Mouse (Mus musculus) MEL (cell line): ENCODE results near the gene Rdh8. TPM values are rescaled to one million over a fixed set of nuclear protein-coding genes. Genes with fewer than 3 reads are reported as not detected.
A peak's percentile ranks its signal among the peaks of the same experiment; 100 is the strongest.

Source experiments
- DNase-seq: peaks from one replicate; pipeline ENCODE4 v3.0.0; 2011; ENCODE audit warnings: low read depth, low spot score
- H3K27ac ChIP-seq: 2 replicates; pipeline ENCODE4 v1.5.1; 2012; ENCODE audit warnings: low read depth, mild to moderate bottlenecking, control low read depth, low read length, moderate library complexity; ENCODE audit not compliant: control insufficient read depth
- H3K27me3 ChIP-seq, 2 experiments: fragments of 150-350 bp in 1 of 2; sonication (generic) in 1 of 2; 2 replicates each; pipeline ENCODE4 v1.6.1; 2012; ENCODE audit warnings: low read length in 2 of 2, mild to moderate bottlenecking in 2 of 2, improper control_type of control experiment in 1 of 2, moderate library complexity in 1 of 2; ENCODE audit not compliant: insufficient read depth in 2 of 2, control insufficient read depth in 1 of 2
- H3K36me3 ChIP-seq, 2 experiments: 2 replicates each; pipeline ENCODE4 v1.6.1; 2012 to 2014; ENCODE audit warnings: low read length in 2 of 2, improper control_type of control experiment in 1 of 2, inconsistent platforms in 1 of 2, mild to moderate bottlenecking in 1 of 2; ENCODE audit not compliant: insufficient read depth in 2 of 2, control insufficient read depth in 1 of 2
- H3K4me1 ChIP-seq, 2 experiments: fragments of 150-350 bp in 1 of 2; sonication (generic) in 1 of 2; 2 replicates each; pipeline ENCODE4 v1.6.1; 2012; ENCODE audit warnings: low read length in 2 of 2, improper control_type of control experiment in 1 of 2, mild to moderate bottlenecking in 1 of 2; ENCODE audit not compliant: insufficient read depth in 2 of 2, control insufficient read depth in 1 of 2
- H3K4me3 ChIP-seq, 2 experiments: fragments of 150-350 bp in 1 of 2; sonication (generic) in 1 of 2; 2 replicates each; pipeline ENCODE4 v1.5.1; 2012; ENCODE audit warnings: low read depth in 2 of 2, low read length in 2 of 2, mild to moderate bottlenecking in 2 of 2, moderate library complexity in 2 of 2, control low read depth in 1 of 2, improper control_type of control experiment in 1 of 2; ENCODE audit not compliant: control insufficient read depth in 1 of 2, insufficient read depth in 1 of 2
- H3K79me2 ChIP-seq: 2 replicates; pipeline ENCODE4 v1.6.1; 2012; ENCODE audit warnings: mild to moderate bottlenecking, low read length, moderate library complexity; ENCODE audit not compliant: control insufficient read depth, poor library complexity, insufficient read depth
- H3K9ac ChIP-seq: 2 replicates; pipeline ENCODE4 v1.6.1; 2012; ENCODE audit warnings: low read depth, mild to moderate bottlenecking, control low read depth, low read length, moderate library complexity; ENCODE audit not compliant: control insufficient read depth, poor library complexity, severe bottlenecking
- H3K9me3 ChIP-seq: fragments of 150-350 bp; sonication (generic); replicated peaks from 2 replicates; pipeline ENCODE4 v1.6.1; 2012; ENCODE audit warnings: mild to moderate bottlenecking, low read length, improper control_type of control experiment, moderate library complexity; ENCODE audit not compliant: insufficient read depth
- CHD1 ChIP-seq: IDR thresholded peaks from 2 replicates; pipeline ENCODE4 v1.6.1; 2012; ENCODE audit warnings: low read depth, mild to moderate bottlenecking, inconsistent platforms, low read length, improper control_type of control experiment
- CTCF ChIP-seq, 3 experiments: IDR thresholded peaks in 2 of 3; conservative IDR thresholded peaks in 1 of 3; 2 replicates each; pipeline ENCODE4 v1.5.1; 2011 to 2012; ENCODE audit warnings: low read length in 3 of 3, low read depth in 2 of 3, mild to moderate bottlenecking in 2 of 3, improper control_type of control experiment in 1 of 3, inconsistent platforms in 1 of 3, mixed read lengths in 1 of 3, moderate library complexity in 1 of 3; ENCODE audit not compliant: control insufficient read depth in 1 of 3, insufficient read depth in 1 of 3, poor library complexity in 1 of 3, severe bottlenecking in 1 of 3
- E2F4 ChIP-seq: IDR thresholded peaks from 2 replicates; pipeline ENCODE4 v1.6.1; 2011; ENCODE audit warnings: low read depth, low read length, improper control_type of control experiment, borderline replicate concordance
- ELF1 ChIP-seq: IDR thresholded peaks from 2 replicates; pipeline ENCODE4 v1.6.1; 2014; ENCODE audit warnings: low read depth, mild to moderate bottlenecking, inconsistent platforms, low read length, improper control_type of control experiment, moderate library complexity
- EP300 ChIP-seq, 2 experiments: IDR thresholded peaks; 2 replicates each; pipeline ENCODE4 v1.6.1; 2011; ENCODE audit warnings: improper control_type of control experiment in 2 of 2, low read length in 2 of 2, low read depth in 1 of 2, mild to moderate bottlenecking in 1 of 2
- GABPA ChIP-seq: IDR thresholded peaks from 2 replicates; pipeline ENCODE4 v1.6.1; 2012; ENCODE audit warnings: low read depth, mild to moderate bottlenecking, inconsistent platforms, low read length, improper control_type of control experiment, moderate library complexity
- HCFC1 ChIP-seq: IDR thresholded peaks from 2 replicates; pipeline ENCODE4 v1.6.1; 2012; ENCODE audit warnings: low read depth, mild to moderate bottlenecking, inconsistent platforms, low read length, improper control_type of control experiment, moderate library complexity
- KAT2A ChIP-seq: conservative IDR thresholded peaks from 2 replicates; pipeline ENCODE4 v1.6.1; 2012; ENCODE audit warnings: low read depth, low read length, improper control_type of control experiment, inconsistent platforms
- MAFK ChIP-seq: IDR thresholded peaks from 2 replicates; pipeline ENCODE4 v1.6.1; 2011; ENCODE audit warnings: low read depth, mild to moderate bottlenecking, low read length, improper control_type of control experiment, borderline replicate concordance
- MAX ChIP-seq: IDR thresholded peaks from 2 replicates; pipeline ENCODE4 v1.6.1; 2011; ENCODE audit warnings: low read length, improper control_type of control experiment
- MAZ ChIP-seq: IDR thresholded peaks from 2 replicates; pipeline ENCODE4 v1.6.1; 2012; ENCODE audit warnings: low read depth, mild to moderate bottlenecking, inconsistent platforms, low read length, improper control_type of control experiment
- MEF2A ChIP-seq: IDR thresholded peaks from 2 replicates; pipeline ENCODE4 v1.6.1; 2014; ENCODE audit warnings: low read depth, mild to moderate bottlenecking, inconsistent platforms, low read length, improper control_type of control experiment; ENCODE audit not compliant: poor library complexity, insufficient replicate concordance, severe bottlenecking; ENCODE audit errors: extremely low read depth
- MXI1 ChIP-seq: IDR thresholded peaks from 2 replicates; pipeline ENCODE4 v1.6.1; 2011; ENCODE audit warnings: mild to moderate bottlenecking, low read depth, low read length, improper control_type of control experiment
- POLR2A ChIP-seq, 2 experiments: IDR thresholded peaks; 2 replicates each; pipeline ENCODE4 v1.6.1; 2011 to 2012; ENCODE audit warnings: low read length in 2 of 2, mild to moderate bottlenecking in 2 of 2, control low read depth in 1 of 2, improper control_type of control experiment in 1 of 2, low read depth in 1 of 2, moderate library complexity in 1 of 2; ENCODE audit not compliant: control insufficient read depth in 1 of 2, insufficient read depth in 1 of 2, poor library complexity in 1 of 2
- POLR2AphosphoS2 ChIP-seq: IDR thresholded peaks from 2 replicates; pipeline ENCODE4 v1.6.1; 2011; ENCODE audit warnings: low read length, improper control_type of control experiment
- POLR2AphosphoS5 ChIP-seq: IDR thresholded peaks from 2 replicates; pipeline ENCODE4 v1.6.1; 2012; ENCODE audit warnings: low read depth, borderline replicate concordance, mild to moderate bottlenecking, inconsistent platforms, low read length, moderate library complexity, mixed read lengths
- RAD21 ChIP-seq: IDR thresholded peaks from 2 replicates; pipeline ENCODE4 v1.6.1; 2011; ENCODE audit warnings: mild to moderate bottlenecking, low read depth, low read length, improper control_type of control experiment
- SMC3 ChIP-seq: IDR thresholded peaks from 2 replicates; pipeline ENCODE4 v1.6.1; 2011; ENCODE audit warnings: low read depth, low read length, improper control_type of control experiment
- UBTF ChIP-seq: IDR thresholded peaks from 2 replicates; pipeline ENCODE4 v1.6.1; 2012; ENCODE audit warnings: low read depth, mild to moderate bottlenecking, inconsistent platforms, low read length, improper control_type of control experiment, moderate library complexity, borderline replicate concordance; ENCODE audit not compliant: insufficient read depth
- USF1 ChIP-seq: IDR thresholded peaks from 2 replicates; pipeline ENCODE4 v1.6.1; 2014; ENCODE audit warnings: low read depth, mild to moderate bottlenecking, inconsistent platforms, low read length, improper control_type of control experiment, moderate library complexity
- USF2 ChIP-seq, 2 experiments: IDR thresholded peaks; 2 replicates each; pipeline ENCODE4 v1.6.1; 2011 to 2012; ENCODE audit warnings: improper control_type of control experiment in 2 of 2, low read length in 2 of 2, borderline replicate concordance in 1 of 2, inconsistent platforms in 1 of 2, low read depth in 1 of 2, mild to moderate bottlenecking in 1 of 2; ENCODE audit not compliant: insufficient read depth in 1 of 2
- polyA plus RNA-seq, 2 experiments: library from polyadenylated mRNA; stranded (reverse) in 1 of 2; unstranded in 1 of 2; fragments of >175 nt in 1 of 2; fragments of >200 nt in 1 of 2; gene quantifications; 2 replicates each; pipeline versions ENCODE4 v1.2.1 to v1.2.4; 2012; ENCODE audit warnings: low replicate concordance in 2 of 2, low read depth in 1 of 2; ENCODE audit not compliant: insufficient read length in 2 of 2, insufficient read depth in 1 of 2, missing spikeins in 1 of 2
- total RNA-seq: library from RNA; depleted of rRNA; stranded (reverse); fragments of 300-350 nt; gene quantifications from 2 replicates; pipeline ENCODE4 v1.2.3, GENCODE M21; 2012

Gene Rdh8
- total and polyA plus RNA-seq, 3 experiments: not detected

GRCm38 (mm10) chr9:20842211-20842610 is 23.9 kb downstream of the Rdh8 start (continued):
- TF ChIP-seq MAFK (no peak), POLR2AphosphoS2 (no peak), SMC3 (no peak), ELF1 (no peak), POLR2A (IDR thresholded peaks at IDR 0.05; ENCODE audit: control insufficient read depth in 1 of 2, insufficient read depth in 1 of 2, low read depth in 1 of 2, low read length in 2 of 2, poor library complexity in 1 of 2) (no peak), EP300 (IDR thresholded peaks at IDR 0.05; ENCODE audit: low read depth in 1 of 2, low read length in 2 of 2) (peak; percentile 44 to 59; a peak in 3 of 4 replicates), CTCF (IDR thresholded peaks at IDR 0.05 in 2 of 3, conservative IDR thresholded peaks at IDR 0.05 in 1 of 3; ENCODE audit: control insufficient read depth in 1 of 3, insufficient read depth in 1 of 3, low read depth in 2 of 3, low read length in 3 of 3, poor library complexity in 1 of 3, severe bottlenecking in 1 of 3) (no peak), MAX (0 out of 2 replicates have a peak, but pooled peaks have one; percentile 59), UBTF (no peak), MAZ (no peak), E2F4 (no peak), HCFC1 (no peak), USF2 (IDR thresholded peaks at IDR 0.05; ENCODE audit: borderline replicate concordance in 1 of 2, insufficient read depth in 1 of 2, low read depth in 1 of 2, low read length in 2 of 2) (no peak), CHD1 (no peak), MEF2A (no peak)

- H3K27me3 ChIP-seq: peaks cover 7 to 12% of the 10 kb centered on the region in 2 experiments
These were observed 24.4 kb downstream of the Rdh8 start for GRCm38 (mm10) chr9:20842670-20843069.

More at GRCm38 (mm10) chr9:20842670-20843069, 24.4 kb downstream of the Rdh8 start:
- H3K4me1 ChIP-seq: peaks cover 0 to 9% of the 10 kb centered on the region in 2 experiments; a peak in 2 of 4 replicates
- TF ChIP-seq MAFK (no peak), SMC3 (peak; percentile 63), POLR2A (IDR thresholded peaks at IDR 0.05; ENCODE audit: control insufficient read depth in 1 of 2, insufficient read depth in 1 of 2, low read depth in 1 of 2, low read length in 2 of 2, poor library complexity in 1 of 2) (no peak), E2F4 (no peak), GABPA (no peak), RAD21 (peak; percentile 48), MXI1 (no peak), POLR2AphosphoS5 (no peak), CTCF (IDR thresholded peaks at IDR 0.05 in 2 of 3, conservative IDR thresholded peaks at IDR 0.05 in 1 of 3; ENCODE audit: control insufficient read depth in 1 of 3, insufficient read depth in 1 of 3, low read depth in 2 of 3, low read length in 3 of 3, poor library complexity in 1 of 3, severe bottlenecking in 1 of 3) (peak; percentile 22 to 96 (median 69)), USF1 (no peak), KAT2A (no peak)
- H3K36me3 ChIP-seq: 0 out of 4 replicates have a peak, but pooled peaks cover 0 to 3% of the 10 kb centered on the region in 2 experiments
- H3K4me3 ChIP-seq: no peak overlapping the region
- no peaks in the 10 kb centered on the region for H3K9me3 ChIP-seq
- DNase-seq: peak; percentile 73
- H3K79me2 ChIP-seq: no peaks in the 10 kb centered on the region
- H3K27ac ChIP-seq: no peak overlapping the region
- H3K9ac ChIP-seq: no peak overlapping the region
